Mouse (Mus musculus): ENCODE measurements at regions not wholly inside any gene's neighbourhood (a gene's known extent, or its start where the extent isn't known, plus 50 kb on each side); places are given as distances from the start of the nearest gene placed in this dataset.
A peak's percentile ranks its signal among the peaks of the same experiment; 100 is the strongest.

DNA sequence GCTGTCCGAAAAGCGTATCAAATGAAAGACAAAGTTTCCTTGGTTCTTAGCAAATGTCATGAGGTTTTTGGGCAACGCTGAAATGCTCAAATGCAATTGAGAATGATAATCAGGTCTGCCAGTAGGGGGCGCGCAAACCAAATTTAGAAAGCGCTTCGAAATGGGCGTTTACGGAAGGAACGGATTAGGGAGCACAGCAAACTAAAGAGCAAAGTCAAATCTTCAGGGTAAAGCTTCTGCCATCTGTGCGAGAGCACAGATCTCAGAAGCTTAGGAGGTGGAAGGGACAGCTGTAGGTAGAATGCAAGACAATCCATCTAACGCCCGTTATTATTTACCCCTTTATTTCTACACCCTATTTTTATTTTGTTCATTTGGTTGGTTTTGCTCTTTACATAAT, 242.7 kb upstream of the Jmjd1c start:
- TF ChIP-seq CTCF (IDR thresholded peaks at IDR 0.05; ENCODE audit: extremely low read depth, insufficient read depth, insufficient read length, insufficient replicate concordance) (peak; percentile 61; the same call in 1 of the 2 replicates), POLR2A (IDR thresholded peaks at IDR 0.05; ENCODE audit: low read depth, low read length) (no peak)
